Mouse (Mus musculus) myocyte (in vitro differentiated cells): ENCODE measurements around the gene Rnf169. TPM values are rescaled to one million over a fixed set of nuclear protein-coding genes. Genes with fewer than 3 reads are reported as not detected.

ENCODE experiments used
- H3K27me3 ChIP-seq: one replicate; pipeline ENCODE4 v1.6.1; 2011; ENCODE audit not compliant: control insufficient read depth, insufficient read depth, insufficient read length
- H3K36me3 ChIP-seq: one replicate; pipeline ENCODE4 v1.6.1; 2011; ENCODE audit not compliant: control insufficient read depth, insufficient read depth
- H3K4me2 ChIP-seq: one replicate; pipeline ENCODE4 v1.6.1; 2011; ENCODE audit warnings: low read depth, control low read depth
- H3K4me3 ChIP-seq: one replicate; pipeline ENCODE4 v1.5.1; 2011; ENCODE audit warnings: mild to moderate bottlenecking, control low read depth, moderate library complexity
- H3K79me2 ChIP-seq: one replicate; pipeline ENCODE4 v1.6.1; 2011; ENCODE audit not compliant: control insufficient read depth, insufficient read depth
- H3ac ChIP-seq: one replicate; pipeline ENCODE4 v1.6.1; 2011; ENCODE audit not compliant: control insufficient read depth, insufficient read length
- CEBPB ChIP-seq: IDR thresholded peaks from 2 replicates; pipeline ENCODE4 v1.6.1; 2011; ENCODE audit warnings: mild to moderate bottlenecking, moderate library complexity; ENCODE audit not compliant: poor library complexity, insufficient read depth, severe bottlenecking
- E2F4 ChIP-seq: IDR thresholded peaks from one replicate; pipeline ENCODE4 v1.6.1; 2011; ENCODE audit warnings: mild to moderate bottlenecking, control low read depth, moderate library complexity; ENCODE audit not compliant: insufficient read depth
- MAX ChIP-seq: IDR thresholded peaks from one replicate; pipeline ENCODE4 v1.6.1; 2011; ENCODE audit warnings: low read depth, mild to moderate bottlenecking, control low read depth
- MYOD1 ChIP-seq, 3 experiments: IDR thresholded peaks; one replicate each; pipeline ENCODE4 v1.6.1; 2011; ENCODE audit warnings: control low read depth in 2 of 3, low read depth in 2 of 3, mild to moderate bottlenecking in 2 of 3, moderate library complexity in 1 of 3; ENCODE audit not compliant: insufficient read length in 2 of 3, control insufficient read depth in 1 of 3
- MYOG ChIP-seq, 3 experiments: IDR thresholded peaks; one replicate each; pipeline ENCODE4 v1.6.1; 2011; ENCODE audit warnings: control low read depth in 2 of 3, low read depth in 2 of 3, mild to moderate bottlenecking in 2 of 3; ENCODE audit not compliant: insufficient read length in 2 of 3, control insufficient read depth in 1 of 3, insufficient read depth in 1 of 3
- POLR2A ChIP-seq: IDR thresholded peaks from one replicate; pipeline ENCODE4 v1.6.1; 2011; ENCODE audit warnings: low read depth, mild to moderate bottlenecking, control low read depth, moderate library complexity; ENCODE audit not compliant: insufficient read length
- POLR2AphosphoS2 ChIP-seq: IDR thresholded peaks from one replicate; pipeline ENCODE4 v1.6.1; 2011; ENCODE audit warnings: low read depth, control low read depth; ENCODE audit not compliant: insufficient read length
- REST ChIP-seq: IDR thresholded peaks from one replicate; pipeline ENCODE4 v1.6.1; 2011; ENCODE audit warnings: mild to moderate bottlenecking, control low read depth, moderate library complexity; ENCODE audit not compliant: insufficient read depth, insufficient read length
- SRF ChIP-seq: IDR thresholded peaks from one replicate; pipeline ENCODE4 v1.6.1; 2011; ENCODE audit warnings: low read depth; ENCODE audit not compliant: control insufficient read depth, insufficient read length
- TCF12 ChIP-seq: IDR thresholded peaks from one replicate; pipeline ENCODE4 v1.6.1; 2011; ENCODE audit warnings: mild to moderate bottlenecking, control low read depth; ENCODE audit not compliant: poor library complexity, insufficient read depth, severe bottlenecking
- TCF3 ChIP-seq: IDR thresholded peaks from one replicate; pipeline ENCODE4 v1.6.1; 2011; ENCODE audit warnings: low read depth, control low read depth; ENCODE audit not compliant: insufficient read length
- USF1 ChIP-seq: IDR thresholded peaks from one replicate; pipeline ENCODE4 v1.6.1; 2011; ENCODE audit warnings: low read depth, mild to moderate bottlenecking, control low read depth, moderate library complexity
- polyA plus RNA-seq: library from polyadenylated mRNA; unstranded; fragments of >200 nt; fragmentation: generic; extraction: Trizol; gene quantifications from one replicate; pipeline ENCODE4 v1.2.1, GENCODE M21; 2012; ENCODE audit warnings: missing spikeins

Rnf169 gene
- polyA plus RNA-seq, 1 experiment: 3.0 TPM

DNA sequence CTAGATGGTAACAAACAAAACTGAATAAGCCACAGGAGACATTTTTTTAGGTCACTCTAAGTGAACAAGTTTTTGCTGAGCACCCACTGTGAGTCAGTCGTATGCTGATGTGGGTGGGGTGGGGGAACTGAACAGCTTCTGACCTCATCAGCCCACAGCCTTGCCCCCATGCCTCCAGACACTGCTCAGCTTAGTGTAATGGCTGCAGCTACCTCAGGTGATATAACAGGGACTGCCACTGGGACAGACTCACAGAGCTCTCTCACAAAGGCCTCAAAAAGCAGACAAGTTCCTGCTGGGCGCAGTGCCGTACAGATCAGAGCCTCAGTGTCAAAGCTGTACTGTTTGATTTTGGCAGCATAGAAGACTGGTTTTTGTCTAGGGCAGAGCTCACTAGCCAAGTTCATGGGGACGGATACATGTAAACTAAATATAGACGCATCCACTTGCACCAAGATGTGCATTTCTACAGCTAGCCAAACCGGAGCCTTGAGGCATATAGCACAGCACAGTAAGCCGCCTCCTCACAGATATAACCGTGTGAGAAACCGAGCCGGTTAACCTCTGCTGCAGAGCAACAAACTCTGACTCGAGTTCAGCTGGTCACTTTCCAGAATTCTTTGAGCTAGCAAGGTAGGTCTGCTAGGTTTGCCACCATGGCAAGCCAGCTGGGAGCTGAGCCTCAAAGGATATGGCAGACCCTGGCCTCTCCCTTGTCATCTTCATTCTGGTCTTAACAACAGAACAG is 77.2 kb downstream of the Rnf169 start:
- Histone ChIP-seq H3K36me3 (no peaks in the 10 kb centered on the region), H3K4me3 (no peak overlapping the region), H3K27me3 (peaks cover 33% of the 10 kb centered on the region), H3ac (no peak overlapping the region), H3K4me2 (no peak overlapping the region), H3K79me2 (no peaks in the 10 kb centered on the region)
- TF ChIP-seq MAX: no peak
- TF ChIP-seq TCF12: no peak
- TF ChIP-seq CEBPB: no peak
- no peak for TF ChIP-seq USF1
- no peak for TF ChIP-seq REST
- no peak for TF ChIP-seq MYOD1 (IDR thresholded peaks at IDR 0.05; ENCODE audit: control insufficient read depth in 1 of 3, insufficient read length in 2 of 3, low read depth in 2 of 3)
- TF ChIP-seq POLR2A: no peak
- no peak for TF ChIP-seq POLR2AphosphoS2
- TF ChIP-seq SRF: no peak
- TF ChIP-seq MYOG (IDR thresholded peaks at IDR 0.05; ENCODE audit: control insufficient read depth in 1 of 3, insufficient read depth in 1 of 3, insufficient read length in 2 of 3, low read depth in 2 of 3): no peak
- TF ChIP-seq TCF3: no peak
- no peak for TF ChIP-seq E2F4

- Histone ChIP-seq H3ac (no peak overlapping the region), H3K79me2 (no peaks in the 10 kb centered on the region), H3K4me3 (no peak overlapping the region), H3K4me2 (no peak overlapping the region), H3K27me3 (peaks cover 37% of the 10 kb centered on the region), H3K36me3 (no peaks in the 10 kb centered on the region)
- TF ChIP-seq MAX (no peak), MYOG (IDR thresholded peaks at IDR 0.05; ENCODE audit: control insufficient read depth in 1 of 3, insufficient read depth in 1 of 3, insufficient read length in 2 of 3, low read depth in 2 of 3) (no peak), TCF12 (no peak), MYOD1 (IDR thresholded peaks at IDR 0.05; ENCODE audit: control insufficient read depth in 1 of 3, insufficient read length in 2 of 3, low read depth in 2 of 3) (no peak), E2F4 (no peak), USF1 (no peak), REST (no peak), SRF (no peak), CEBPB (no peak), POLR2A (no peak), POLR2AphosphoS2 (no peak), TCF3 (no peak)
Observed at GRCm38 (mm10) chr7:99902208-99902607, 78.0 kb downstream of the Rnf169 start.

DNA sequence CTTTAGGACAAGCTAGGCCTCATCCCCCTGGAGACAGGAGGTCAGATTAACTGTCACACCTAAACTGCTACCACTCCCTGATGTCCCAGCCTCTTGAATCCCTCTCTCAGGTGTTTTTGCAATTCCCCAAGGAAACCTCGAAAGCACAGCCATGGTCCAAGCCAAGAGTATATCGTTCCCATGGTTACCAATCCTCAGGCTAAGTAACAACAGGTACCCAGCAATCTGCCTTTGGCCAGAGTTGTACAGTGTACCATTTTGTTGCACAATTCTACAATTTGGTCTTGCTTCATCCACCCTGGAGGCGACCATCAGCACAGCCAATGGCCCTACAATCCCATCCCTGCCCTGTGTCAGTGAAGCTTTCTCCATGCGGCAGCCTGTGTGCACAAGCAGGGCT is 83.3 kb downstream of the Rnf169 start:
- Histone ChIP-seq H3ac (no peak overlapping the region), H3K27me3 (peaks cover 34% of the 10 kb centered on the region), H3K4me3 (no peak overlapping the region), H3K79me2 (no peaks in the 10 kb centered on the region), H3K36me3 (no peaks in the 10 kb centered on the region), H3K4me2 (no peak overlapping the region)
- TF ChIP-seq MAX (no peak), TCF12 (no peak), CEBPB (no peak), POLR2A (no peak), SRF (no peak), MYOG (IDR thresholded peaks at IDR 0.05; ENCODE audit: control insufficient read depth in 1 of 3, insufficient read depth in 1 of 3, insufficient read length in 2 of 3, low read depth in 2 of 3) (no peak), POLR2AphosphoS2 (no peak), TCF3 (no peak), USF1 (no peak), MYOD1 (IDR thresholded peaks at IDR 0.05; ENCODE audit: control insufficient read depth in 1 of 3, insufficient read length in 2 of 3, low read depth in 2 of 3) (no peak), REST (no peak), E2F4 (no peak)

- no peak overlapping the region for H3K4me3 ChIP-seq
- no peaks in the 10 kb centered on the region for H3K79me2 ChIP-seq
- H3K27me3 ChIP-seq: peaks cover 26% of the 10 kb centered on the region
- H3K4me2 ChIP-seq: no peak overlapping the region
- H3K36me3 ChIP-seq: no peaks in the 10 kb centered on the region
- TF ChIP-seq REST: no peak
- TF ChIP-seq TCF3: no peak
- no peak for TF ChIP-seq TCF12
- no peak for TF ChIP-seq E2F4
- TF ChIP-seq SRF: no peak
- no peak for TF ChIP-seq USF1
- TF ChIP-seq POLR2A: no peak
- TF ChIP-seq POLR2AphosphoS2: no peak
- TF ChIP-seq CEBPB: no peak
- TF ChIP-seq MYOG (IDR thresholded peaks at IDR 0.05; ENCODE audit: control insufficient read depth in 1 of 3, insufficient read depth in 1 of 3, insufficient read length in 2 of 3, low read depth in 2 of 3): no peak
- no peak for TF ChIP-seq MYOD1 (IDR thresholded peaks at IDR 0.05; ENCODE audit: control insufficient read depth in 1 of 3, insufficient read length in 2 of 3, low read depth in 2 of 3)
- no peak for TF ChIP-seq MAX
- no peak overlapping the region for H3ac ChIP-seq
Observed at GRCm38 (mm10) chr7:99894478-99894877, 85.8 kb downstream of the Rnf169 start.

- H3ac ChIP-seq: no peak overlapping the region
Observed at GRCm38 (mm10) chr7:99893967-99894366, 86.3 kb downstream of the Rnf169 start.

More at GRCm38 (mm10) chr7:99893967-99894366, 86.3 kb downstream of the Rnf169 start:
- Histone ChIP-seq H3K36me3 (no peaks in the 10 kb centered on the region), H3K4me3 (no peak overlapping the region), H3K4me2 (no peak overlapping the region), H3K27me3 (peaks cover 26% of the 10 kb centered on the region), H3K79me2 (no peaks in the 10 kb centered on the region)
- TF ChIP-seq E2F4 (no peak), POLR2A (no peak), TCF3 (no peak), POLR2AphosphoS2 (no peak), MAX (no peak), SRF (no peak), MYOD1 (IDR thresholded peaks at IDR 0.05; ENCODE audit: control insufficient read depth in 1 of 3, insufficient read length in 2 of 3, low read depth in 2 of 3) (no peak), TCF12 (no peak), CEBPB (no peak), MYOG (IDR thresholded peaks at IDR 0.05; ENCODE audit: control insufficient read depth in 1 of 3, insufficient read depth in 1 of 3, insufficient read length in 2 of 3, low read depth in 2 of 3) (no peak), REST (no peak), USF1 (no peak)
